Mouse (Mus musculus) hindbrain, embryonic 15.5 days (tissue): ENCODE measurements around the gene Myh11. TPM values are rescaled to one million over a fixed set of nuclear protein-coding genes. Genes with fewer than 3 reads are reported as not detected.
A peak's percentile ranks its signal among the peaks of the same experiment; 100 is the strongest.

ENCODE experiments used
- ATAC-seq: fragments of 200-750 bp; cut with Nextera tagmentation; 2 replicates; pipeline ENCODE4 v1.8.0; 2017; ENCODE audit warnings: low read depth, moderate number of reproducible peaks, moderate TSS enrichment; ENCODE audit not compliant: low FRiP score
- H3K27ac ChIP-seq: fragments of 300-500 bp; sonication (generic); replicated peaks from 2 replicates; pipeline ENCODE4 v1.5.1; 2015; ENCODE audit warnings: mild to moderate bottlenecking, inconsistent platforms
- H3K27me3 ChIP-seq: fragments of 300-500 bp; sonication (generic); 2 replicates; pipeline ENCODE4 v1.6.1; 2015; ENCODE audit warnings: control low read depth, inconsistent platforms
- H3K36me3 ChIP-seq: fragments of 300-500 bp; sonication (generic); 2 replicates; pipeline ENCODE4 v1.6.1; 2015; ENCODE audit warnings: control low read depth, inconsistent platforms
- H3K4me1 ChIP-seq: fragments of 300-500 bp; sonication (generic); replicated peaks from 2 replicates; pipeline ENCODE4 v1.6.1; 2015; ENCODE audit warnings: control low read depth, inconsistent platforms
- H3K4me2 ChIP-seq: fragments of 300-500 bp; sonication (generic); 2 replicates; pipeline ENCODE4 v1.6.1; 2015; ENCODE audit warnings: moderate library complexity, mild to moderate bottlenecking, inconsistent platforms
- H3K4me3 ChIP-seq: fragments of 300-500 bp; sonication (generic); 2 replicates; pipeline ENCODE4 v1.5.1; 2015; ENCODE audit warnings: mild to moderate bottlenecking, inconsistent platforms
- H3K9ac ChIP-seq: fragments of 300-500 bp; sonication (generic); 2 replicates; pipeline ENCODE4 v1.6.1; 2015; ENCODE audit warnings: inconsistent platforms
- H3K9me3 ChIP-seq: fragments of 300-500 bp; sonication (generic); 2 replicates; pipeline ENCODE4 v1.6.1; 2016; ENCODE audit warnings: control low read depth, inconsistent platforms
- WGBS: fragments of 180-500 bp; shearing (Covaris S2); methylation state at CpG from one replicate; pipeline ENCODE4 v1.1.7; 2015; 5-methylcytosine and 5-hydroxymethylcytosine counted together
- polyA plus RNA-seq: library from polyadenylated mRNA; unstranded; fragments of >200 nt; fragmentation: Nextera tagmentation; extraction: Ambion mirVana; gene quantifications from 2 replicates; pipeline ENCODE4 v1.2.1, GENCODE M21; 2015

Myh11 gene
- polyA plus RNA-seq, 1 experiment from 2014 or later: 0.82 TPM

DNA sequence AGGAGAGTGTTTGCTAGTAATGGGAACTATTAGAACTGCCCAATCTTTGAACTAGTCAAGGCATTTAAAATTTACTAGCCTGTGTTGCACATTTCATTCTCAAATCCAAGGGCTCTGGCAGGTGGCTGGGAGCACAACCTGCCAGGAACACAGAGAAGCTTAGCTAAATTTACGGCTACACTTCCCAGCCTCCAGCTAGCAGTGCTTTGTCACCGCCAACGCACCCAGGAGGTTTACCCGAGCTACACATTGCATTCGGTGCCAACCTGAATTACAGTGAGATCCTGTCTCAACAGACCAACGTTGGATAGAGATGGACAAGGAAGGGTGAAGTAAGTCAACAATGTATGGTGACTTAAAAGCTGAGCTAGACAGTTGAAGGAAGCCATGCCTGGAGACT, 27.9 kb downstream of the Myh11 start:
- ATAC-seq: no peak
- H3K4me1 ChIP-seq: no peaks in the 10 kb centered on the region

DNA sequence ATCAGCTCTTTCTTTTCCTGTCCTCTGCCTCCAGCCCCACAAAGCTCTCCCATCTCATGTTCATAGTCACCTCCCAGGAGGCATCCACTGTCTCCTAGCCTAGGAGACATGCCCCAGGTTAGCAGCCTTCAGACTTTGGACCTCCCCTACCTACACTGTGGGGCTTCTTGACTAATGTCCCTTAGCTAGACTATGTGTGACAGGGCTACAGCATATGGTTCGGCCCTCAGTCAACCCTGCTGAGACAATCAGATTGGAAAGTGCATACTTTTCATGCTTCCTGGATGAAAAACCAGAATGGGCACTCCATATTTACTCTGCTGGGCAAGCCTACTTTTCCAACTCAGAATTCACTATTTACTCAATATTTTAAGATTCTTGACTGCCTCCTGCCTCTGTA, 28.8 kb downstream of the Myh11 start:
- Histone ChIP-seq H3K36me3 (no peaks in the 10 kb centered on the region), H3K9me3 (no peaks in the 10 kb centered on the region), H3K9ac (no peak overlapping the region), H3K27ac (no peak overlapping the region), H3K27me3 (no peaks in the 10 kb centered on the region), H3K4me2 (no peak overlapping the region), H3K4me3 (no peak overlapping the region), H3K4me1 (no peaks in the 10 kb centered on the region)
- no peak for ATAC-seq
- WGBS: 85% methylated on average over 1 of the region's 1 CpGs

More for the DNA sequence above, 27.9 kb downstream of the Myh11 start:
- Histone ChIP-seq H3K36me3 (no peaks in the 10 kb centered on the region), H3K27me3 (no peaks in the 10 kb centered on the region), H3K9me3 (no peaks in the 10 kb centered on the region), H3K4me2 (no peak overlapping the region), H3K9ac (no peak overlapping the region), H3K27ac (no peak overlapping the region), H3K4me3 (no peak overlapping the region)
- 88% methylated on average over 6 of the region's 6 CpGs for WGBS

DNA sequence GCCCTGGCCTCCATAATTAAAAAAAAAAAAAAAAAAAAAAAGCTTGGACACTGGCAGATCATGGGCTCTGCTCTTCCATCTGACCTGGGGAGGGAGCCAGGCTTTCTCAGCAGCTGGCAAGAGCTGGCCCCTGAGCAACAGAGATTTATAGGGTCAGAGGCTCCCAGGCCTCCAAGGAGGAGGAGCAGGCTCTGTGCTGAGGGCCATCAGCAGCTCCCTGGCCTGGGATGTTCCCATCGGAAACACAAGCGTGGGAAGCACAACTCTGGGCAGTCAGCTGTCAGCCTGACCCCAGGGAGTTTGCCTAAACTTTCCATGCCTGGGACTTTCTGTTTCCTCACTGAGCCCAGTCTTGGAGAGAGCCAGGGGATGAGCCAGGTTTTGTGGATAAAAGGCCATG, 32.3 kb downstream of the Myh11 start:
- 56% methylated on average over 2 of the region's 2 CpGs for WGBS
- Histone ChIP-seq H3K4me3 (no peak overlapping the region), H3K27ac (no peak overlapping the region), H3K9ac (no peak overlapping the region), H3K4me1 (no peaks in the 10 kb centered on the region), H3K9me3 (no peaks in the 10 kb centered on the region), H3K36me3 (no peaks in the 10 kb centered on the region), H3K4me2 (no peak overlapping the region), H3K27me3 (no peaks in the 10 kb centered on the region)
- ATAC-seq: no peak

DNA sequence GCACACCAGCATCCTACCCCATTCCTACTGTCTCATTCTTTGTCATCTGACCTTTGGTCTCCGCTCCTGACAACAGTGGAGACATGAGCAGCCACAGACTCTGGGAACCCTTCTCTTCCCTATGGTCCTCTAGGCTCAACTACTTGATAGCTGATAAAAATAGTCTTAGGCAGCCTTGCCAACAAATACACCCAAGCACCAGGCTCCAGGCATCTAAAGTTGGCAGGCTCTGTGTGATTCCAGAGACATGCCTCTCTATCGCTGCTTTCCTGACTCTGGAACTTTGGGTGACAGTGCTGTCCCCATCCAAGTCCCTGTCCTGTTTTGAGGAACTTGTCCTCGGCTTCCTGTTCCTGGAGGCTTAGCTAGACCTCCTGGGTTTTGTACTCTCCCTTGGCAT, 37.6 kb downstream of the Myh11 start:
- H3K4me2 ChIP-seq: no peak overlapping the region
- H3K9me3 ChIP-seq: no peaks in the 10 kb centered on the region
- no peaks in the 10 kb centered on the region for H3K27me3 ChIP-seq
- H3K4me3 ChIP-seq: no peak overlapping the region
- H3K36me3 ChIP-seq: no peaks in the 10 kb centered on the region
- no peak overlapping the region for H3K27ac ChIP-seq
- ATAC-seq: no peak
- H3K9ac ChIP-seq: no peak overlapping the region
- WGBS: 82% methylated on average over 3 of the region's 3 CpGs
- no peaks in the 10 kb centered on the region for H3K4me1 ChIP-seq

DNA sequence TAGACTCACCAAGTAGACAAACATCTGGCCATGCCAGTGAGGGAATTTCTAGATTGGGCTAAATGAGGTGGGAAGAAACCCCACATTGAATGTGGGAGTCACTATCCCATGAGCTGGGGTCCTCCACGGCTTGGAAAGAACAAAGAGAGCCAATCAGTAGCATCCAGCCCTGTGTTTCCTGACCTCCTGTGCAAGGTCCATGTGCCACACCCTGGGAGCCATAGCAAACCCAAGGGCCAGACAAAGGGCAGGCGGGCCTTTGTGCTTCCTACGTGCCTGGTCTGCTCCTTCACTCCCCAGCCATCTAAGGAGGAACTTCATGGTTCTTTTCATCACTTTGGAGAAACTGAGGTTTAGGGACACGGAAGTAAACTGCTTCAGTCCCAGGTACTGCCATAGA, 38.3 kb downstream of the Myh11 start:
- H3K4me3 ChIP-seq: no peak overlapping the region
- no peaks in the 10 kb centered on the region for H3K4me1 ChIP-seq
- H3K4me2 ChIP-seq: no peak overlapping the region
- H3K9ac ChIP-seq: no peak overlapping the region
- H3K9me3 ChIP-seq: no peaks in the 10 kb centered on the region
- H3K27me3 ChIP-seq: no peaks in the 10 kb centered on the region
- WGBS: 80% methylated on average over 4 of the region's 4 CpGs
- no peak for ATAC-seq
- H3K27ac ChIP-seq: no peak overlapping the region
- no peaks in the 10 kb centered on the region for H3K36me3 ChIP-seq

DNA sequence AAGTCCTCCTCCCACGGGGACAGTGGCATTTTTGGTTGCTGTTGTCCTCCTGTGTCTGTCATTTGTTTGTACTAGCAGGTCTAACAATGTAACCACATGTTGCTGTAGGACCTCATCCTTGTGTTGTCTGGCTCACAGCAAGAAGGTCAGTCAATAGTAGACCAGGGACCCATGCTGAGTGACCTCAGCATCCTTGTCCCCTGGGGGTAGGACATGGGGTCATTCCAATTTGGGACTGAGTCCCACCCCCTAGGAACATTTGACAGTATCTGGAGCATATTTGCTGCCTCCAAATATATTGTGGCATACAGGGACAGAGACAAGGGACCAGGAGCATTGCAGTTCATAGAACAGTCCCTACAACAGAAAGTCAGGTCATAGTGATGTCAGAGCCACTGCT, 41.3 kb downstream of the Myh11 start:
- no peaks in the 10 kb centered on the region for H3K9me3 ChIP-seq
- no peak overlapping the region for H3K4me2 ChIP-seq
- H3K4me1 ChIP-seq: no peaks in the 10 kb centered on the region
- H3K4me3 ChIP-seq: no peak overlapping the region
- H3K27ac ChIP-seq: no peak overlapping the region
- H3K9ac ChIP-seq: no peak overlapping the region
- no peaks in the 10 kb centered on the region for H3K36me3 ChIP-seq
- ATAC-seq: no peak
- H3K27me3 ChIP-seq: no peaks in the 10 kb centered on the region
- WGBS: 42% methylated on average over 1 of the region's 1 CpGs

DNA sequence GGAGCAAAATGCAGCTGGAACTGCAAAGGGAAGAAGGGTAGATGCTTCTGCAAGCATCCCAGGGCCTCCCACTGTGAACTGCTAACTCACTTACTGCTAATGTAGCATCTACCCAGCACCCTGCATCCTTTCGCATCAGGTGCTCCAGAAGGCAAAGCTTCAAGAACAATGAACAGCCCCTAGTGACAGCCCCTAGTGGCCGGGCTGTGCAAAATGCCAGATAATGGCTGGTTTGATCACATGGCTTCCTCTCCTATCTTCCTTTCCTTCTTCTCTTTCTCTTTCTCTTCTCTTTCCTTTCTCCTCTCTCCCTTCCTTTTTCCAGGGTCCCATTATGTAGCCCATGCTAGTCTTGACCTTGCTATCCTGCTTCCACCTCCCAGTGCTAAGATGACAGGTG, 48.6 kb downstream of the Myh11 start:
- Histone ChIP-seq H3K27me3 (no peaks in the 10 kb centered on the region), H3K9ac (no peak overlapping the region), H3K36me3 (no peaks in the 10 kb centered on the region), H3K4me1 (no peaks in the 10 kb centered on the region), H3K4me2 (no peak overlapping the region), H3K9me3 (no peaks in the 10 kb centered on the region), H3K4me3 (no peak overlapping the region), H3K27ac (no peak overlapping the region)
- 22% methylated on average over 2 of the region's 2 CpGs for WGBS
- ATAC-seq: no peak

DNA sequence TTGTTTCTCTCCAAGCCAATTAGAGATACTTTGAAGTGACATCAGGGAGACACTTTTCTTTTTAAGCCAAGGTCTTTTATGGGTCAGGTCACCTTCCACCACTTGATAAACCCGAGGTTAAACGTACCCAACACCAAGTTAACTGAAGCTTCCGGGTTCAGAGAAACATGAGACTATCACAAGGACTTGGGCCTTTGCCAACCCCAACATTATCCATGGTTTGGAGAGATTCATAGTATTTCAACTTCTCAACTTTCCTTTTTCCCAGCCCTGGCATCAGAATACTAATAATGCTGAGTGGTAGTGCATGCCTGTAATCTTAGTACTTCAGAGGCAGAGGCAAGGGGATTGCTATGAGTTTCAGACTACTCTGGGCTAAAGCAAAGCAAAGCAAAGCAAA, 49.1 kb downstream of the Myh11 start:
- H3K27me3 ChIP-seq: no peaks in the 10 kb centered on the region
- H3K4me2 ChIP-seq: no peak overlapping the region
- H3K36me3 ChIP-seq: no peaks in the 10 kb centered on the region
- H3K4me3 ChIP-seq: no peak overlapping the region
- H3K9me3 ChIP-seq: no peaks in the 10 kb centered on the region
- no peak overlapping the region for H3K9ac ChIP-seq
- no peak for ATAC-seq
- H3K4me1 ChIP-seq: no peaks in the 10 kb centered on the region
- H3K27ac ChIP-seq: no peak overlapping the region
- 81% methylated on average over 3 of the region's 3 CpGs for WGBS

DNA sequence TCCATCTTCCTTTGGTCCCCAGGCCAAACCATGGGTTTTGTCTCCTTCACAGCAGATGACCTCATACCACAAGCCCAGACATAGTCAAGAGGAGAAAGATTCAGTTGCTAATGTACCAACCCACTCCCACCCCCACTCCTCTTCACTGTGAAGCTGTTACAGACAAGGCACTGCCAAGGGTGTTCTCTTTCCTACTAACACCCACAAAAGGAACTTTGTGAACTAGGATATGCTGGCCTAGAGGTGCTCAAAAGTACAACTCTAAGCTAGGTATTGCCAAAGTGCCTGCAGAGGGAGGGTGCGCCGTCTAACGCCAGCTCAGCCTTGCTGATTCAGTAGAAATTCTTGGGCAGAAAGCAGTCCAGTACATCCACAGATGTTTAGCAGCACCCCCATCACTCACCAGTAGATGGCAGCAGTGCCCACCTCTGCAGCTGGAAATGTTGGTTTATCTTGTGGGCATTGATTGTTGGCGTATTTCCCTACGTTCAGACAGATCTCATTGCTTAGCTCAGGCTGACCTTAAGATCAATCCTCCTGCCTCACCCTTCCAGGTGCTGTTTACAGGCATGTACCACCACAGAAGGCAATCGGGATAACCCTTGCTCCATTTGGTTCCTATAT, 54.0 kb downstream of the Myh11 start:
- Histone ChIP-seq H3K4me2 (no peak overlapping the region), H3K4me3 (no peak overlapping the region), H3K36me3 (no peaks in the 10 kb centered on the region), H3K9me3 (no peaks in the 10 kb centered on the region), H3K9ac (no peak overlapping the region), H3K4me1 (no peaks in the 10 kb centered on the region), H3K27me3 (no peaks in the 10 kb centered on the region), H3K27ac (no peak overlapping the region)
- 26% methylated on average over 6 of the region's 6 CpGs for WGBS
- peak; percentile 72 for ATAC-seq

DNA sequence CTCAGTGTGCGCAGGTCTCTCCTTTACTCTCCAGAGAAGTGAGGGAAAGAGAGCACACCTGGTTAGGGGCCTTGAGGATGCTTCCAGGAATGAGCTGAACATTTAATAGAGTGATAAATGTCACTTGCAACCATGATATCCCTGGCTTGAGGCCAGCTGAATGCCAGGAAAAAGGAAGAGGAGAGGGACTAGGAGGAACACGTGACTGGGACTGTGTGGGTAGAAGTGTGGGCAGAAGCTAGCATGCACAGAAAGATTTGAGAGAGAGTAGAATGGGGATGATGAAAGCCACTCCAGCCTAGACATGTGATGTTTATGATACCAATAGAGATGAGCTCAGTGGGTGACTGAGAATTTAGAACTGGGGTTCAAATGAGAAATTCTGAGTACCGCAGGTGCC, 76.0 kb downstream of the Myh11 start:
- no peaks in the 10 kb centered on the region for H3K36me3 ChIP-seq
- H3K27me3 ChIP-seq: no peaks in the 10 kb centered on the region
- H3K9ac ChIP-seq: no peak overlapping the region
- no peak for ATAC-seq
- no peak overlapping the region for H3K4me3 ChIP-seq
- no peak overlapping the region for H3K4me2 ChIP-seq
- 88% methylated on average over 3 of the region's 3 CpGs for WGBS
- H3K4me1 ChIP-seq: no peaks in the 10 kb centered on the region
- H3K27ac ChIP-seq: no peak overlapping the region
- H3K9me3 ChIP-seq: no peaks in the 10 kb centered on the region

DNA sequence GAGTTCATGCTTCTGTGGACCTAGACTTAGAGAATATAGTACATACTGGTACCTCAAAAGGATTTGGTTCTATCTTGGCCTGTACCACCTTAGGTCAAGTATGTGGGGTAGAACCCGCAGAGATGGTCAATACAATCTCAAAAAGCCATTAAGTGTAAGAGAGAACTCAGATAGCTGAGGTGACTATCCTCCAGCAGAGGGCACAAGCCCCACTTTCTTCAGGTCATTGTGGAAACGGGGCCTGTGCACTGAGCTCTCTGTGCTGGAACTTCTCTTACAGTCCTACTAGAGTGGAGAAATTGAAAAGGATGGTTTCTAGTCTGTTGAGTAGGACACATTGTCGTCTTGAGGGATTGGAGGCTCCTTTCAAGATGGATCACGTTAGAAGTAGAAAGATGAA, 92.4 kb downstream of the Myh11 start:
- Histone ChIP-seq H3K4me3 (no peak overlapping the region), H3K9me3 (no peaks in the 10 kb centered on the region), H3K9ac (no peak overlapping the region), H3K4me1 (no peaks in the 10 kb centered on the region), H3K27me3 (no peaks in the 10 kb centered on the region), H3K4me2 (no peak overlapping the region), H3K36me3 (no peaks in the 10 kb centered on the region), H3K27ac (no peak overlapping the region)
- ATAC-seq: no peak
- WGBS: 78% methylated on average over 4 of the region's 4 CpGs

DNA sequence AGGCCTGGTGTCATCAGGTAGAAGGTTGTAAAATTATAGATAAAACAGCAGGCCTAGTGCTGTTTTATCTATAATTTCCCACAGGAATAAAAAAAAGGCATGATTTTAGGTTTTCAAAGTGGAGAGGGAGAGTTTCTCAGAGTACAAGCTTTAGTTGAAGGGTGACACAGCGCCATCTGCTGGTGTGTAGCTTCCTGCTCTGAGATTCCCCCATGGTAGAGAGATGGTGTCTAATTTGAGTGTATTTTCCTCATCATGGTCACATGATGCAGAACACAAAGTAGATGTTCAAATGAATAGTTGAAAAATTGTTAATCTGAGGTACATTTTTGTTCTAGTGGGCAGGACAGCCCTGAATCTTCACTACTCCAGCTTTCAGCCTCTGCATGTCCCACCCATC, 95.7 kb downstream of the Myh11 start:
- Histone ChIP-seq H3K27ac (no peak overlapping the region), H3K9ac (no peak overlapping the region), H3K36me3 (no peaks in the 10 kb centered on the region), H3K27me3 (no peaks in the 10 kb centered on the region), H3K4me2 (no peak overlapping the region), H3K9me3 (no peaks in the 10 kb centered on the region), H3K4me1 (no peaks in the 10 kb centered on the region), H3K4me3 (no peak overlapping the region)
- ATAC-seq: no peak
- 39% methylated on average over 1 of the region's 1 CpGs for WGBS

DNA sequence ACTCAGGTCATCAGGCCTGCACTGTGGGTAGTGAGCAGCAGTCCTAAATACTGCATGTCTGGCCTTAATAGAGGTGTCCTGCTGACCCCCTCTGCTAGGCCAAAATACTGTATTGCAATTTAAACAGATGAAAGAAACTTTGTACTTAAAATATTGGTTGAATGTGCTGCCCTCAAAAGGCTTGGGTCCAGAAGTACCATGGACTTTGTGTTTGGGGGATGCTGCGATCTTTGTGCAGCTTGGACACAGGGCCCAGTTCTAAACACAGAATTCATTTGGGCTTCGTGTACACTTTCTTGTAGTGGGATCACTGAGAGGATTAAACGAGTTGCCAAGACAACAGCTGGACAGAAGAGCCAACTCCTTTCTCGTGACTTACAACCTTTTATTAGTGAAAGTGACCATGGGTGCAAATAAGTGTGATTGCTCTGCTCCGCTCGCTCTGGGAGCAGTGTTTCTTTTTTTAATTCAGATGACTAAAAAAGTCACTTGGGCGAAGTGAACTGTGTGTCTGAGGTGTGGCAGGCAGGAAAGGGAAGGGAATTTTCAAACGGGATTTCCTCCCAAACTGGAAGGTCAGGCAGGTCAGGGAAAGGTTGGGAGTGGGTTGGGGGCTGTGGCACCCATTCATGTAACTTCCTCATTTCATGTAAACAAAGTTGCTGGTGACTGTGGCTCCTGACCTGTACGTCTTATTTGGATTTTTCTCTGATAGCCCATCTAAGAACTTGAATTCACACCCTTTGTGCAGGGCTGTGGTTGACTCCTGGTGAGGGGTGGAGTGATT, 96.8 kb downstream of the Myh11 start:
- WGBS: 73% methylated on average over 9 of the region's 9 CpGs
- H3K4me1 ChIP-seq: no peaks in the 10 kb centered on the region
- H3K36me3 ChIP-seq: no peaks in the 10 kb centered on the region
- H3K4me2 ChIP-seq: no peak overlapping the region
- H3K9ac ChIP-seq: no peak overlapping the region
- ATAC-seq: no peak
- H3K9me3 ChIP-seq: no peaks in the 10 kb centered on the region
- no peak overlapping the region for H3K4me3 ChIP-seq
- no peak overlapping the region for H3K27ac ChIP-seq
- H3K27me3 ChIP-seq: no peaks in the 10 kb centered on the region
